Mouse (Mus musculus) C2C12 (cell line): ENCODE data around the gene Bmper. TPM values are rescaled to one million over a fixed set of nuclear protein-coding genes. Genes with fewer than 3 reads are reported as not detected.

Experiments
- H3K27me3 ChIP-seq: one replicate; pipeline ENCODE4 v1.6.1; 2011; ENCODE audit not compliant: control insufficient read depth, insufficient read depth, insufficient read length
- H3K36me3 ChIP-seq: one replicate; pipeline ENCODE4 v1.6.1; 2011; ENCODE audit not compliant: control insufficient read depth, insufficient read depth
- H3K4me3 ChIP-seq: one replicate; pipeline ENCODE4 v1.5.1; 2011; ENCODE audit warnings: mild to moderate bottlenecking, control low read depth; ENCODE audit not compliant: poor library complexity, insufficient read depth, severe bottlenecking
- H3K79me2 ChIP-seq: one replicate; pipeline ENCODE4 v1.6.1; 2011; ENCODE audit not compliant: control insufficient read depth, insufficient read depth
- H3K79me3 ChIP-seq: one replicate; pipeline ENCODE4 v1.6.1; 2011; ENCODE audit warnings: low read depth, control low read depth
- H3ac ChIP-seq: one replicate; pipeline ENCODE3; 2011; ENCODE audit warnings: low read depth; ENCODE audit not compliant: control insufficient read depth, insufficient read length
- CEBPB ChIP-seq: IDR thresholded peaks from one replicate; pipeline ENCODE4 v1.6.1; 2011; ENCODE audit warnings: low read depth, mild to moderate bottlenecking, control low read depth, moderate library complexity
- CTCF ChIP-seq: IDR thresholded peaks from one replicate; pipeline ENCODE4 v1.5.1; 2011; ENCODE audit not compliant: control insufficient read depth, insufficient read depth, insufficient read length
- FOSL1 ChIP-seq: IDR thresholded peaks from one replicate; pipeline ENCODE4 v1.8.0; 2011; ENCODE audit warnings: mild to moderate bottlenecking, low read length; ENCODE audit not compliant: poor library complexity, insufficient read depth, severe bottlenecking
- MAX ChIP-seq: IDR thresholded peaks from one replicate; pipeline ENCODE4 v1.6.1; 2011; ENCODE audit warnings: mild to moderate bottlenecking, control low read depth
- MYOD1 ChIP-seq: IDR thresholded peaks from one replicate; pipeline ENCODE4 v1.6.1; 2011; ENCODE audit warnings: low read depth; ENCODE audit not compliant: control insufficient read depth, insufficient read length
- MYOG ChIP-seq: IDR thresholded peaks from one replicate; pipeline ENCODE4 v1.6.1; 2011; ENCODE audit not compliant: control insufficient read depth, insufficient read length; ENCODE audit errors: extremely low read depth
- USF1 ChIP-seq: IDR thresholded peaks from one replicate; pipeline ENCODE4 v1.6.1; 2011; ENCODE audit warnings: low read depth, mild to moderate bottlenecking, control low read depth, moderate library complexity
- polyA plus RNA-seq: library from polyadenylated mRNA; unstranded; fragments of >200 nt; fragmentation: generic; extraction: Trizol; gene quantifications from one replicate; pipeline ENCODE4 v1.2.1, GENCODE M21; 2012; ENCODE audit warnings: missing spikeins

Bmper gene
- polyA plus RNA-seq, 1 experiment: 1.2 TPM

DNA sequence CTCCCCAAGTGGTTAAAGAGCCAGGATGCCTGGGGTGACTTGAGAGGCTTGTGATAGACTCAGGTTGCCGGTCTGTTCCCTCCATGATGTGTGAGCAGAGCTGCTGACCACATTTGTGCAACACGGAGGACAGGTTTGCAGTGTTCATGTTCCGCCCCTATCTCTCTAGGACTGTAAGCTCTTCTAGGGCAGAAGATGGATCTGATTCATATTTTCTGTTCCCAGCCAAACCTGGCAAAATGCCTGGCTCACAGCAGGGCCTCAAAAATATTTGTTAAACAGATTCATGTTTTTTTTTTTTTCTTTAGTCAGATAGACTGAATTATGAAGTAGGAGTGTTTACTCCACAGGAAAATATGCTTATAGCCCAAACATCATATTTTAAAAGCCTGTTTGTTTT is 20.0 kb downstream of the Bmper start:
- Histone ChIP-seq H3K79me3 (no peaks in the 10 kb centered on the region), H3K4me3 (no peak overlapping the region), H3K27me3 (no peaks in the 10 kb centered on the region), H3K79me2 (no peaks in the 10 kb centered on the region), H3K36me3 (no peaks in the 10 kb centered on the region), H3ac (no peak overlapping the region)
- TF ChIP-seq MYOD1 (no peak), USF1 (no peak), CTCF (no peak), FOSL1 (no peak), CEBPB (no peak), MYOG (no peak), MAX (no peak)

DNA sequence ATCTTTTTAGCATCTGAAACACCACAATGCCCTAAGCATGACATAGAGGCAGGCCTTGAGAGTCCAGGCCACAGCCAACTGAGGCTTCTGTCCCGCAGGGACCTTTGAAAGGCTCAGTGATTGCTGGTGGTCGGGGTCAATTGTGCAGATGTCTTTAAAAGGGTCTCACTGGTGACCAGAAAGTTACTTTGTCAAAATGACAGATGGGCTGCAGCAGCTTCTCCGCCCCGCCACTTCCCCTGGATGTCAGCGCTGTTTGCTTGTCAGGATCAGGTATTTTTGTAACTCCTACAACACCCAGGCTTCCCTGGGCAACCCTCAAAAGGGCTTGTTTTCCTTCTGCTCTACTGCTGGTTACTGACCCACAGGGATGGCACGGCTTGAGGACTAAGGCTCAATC is 21.0 kb downstream of the Bmper start:
- H3K79me3 ChIP-seq: no peaks in the 10 kb centered on the region
- H3K79me2 ChIP-seq: no peaks in the 10 kb centered on the region
- TF ChIP-seq CTCF (no peak), FOSL1 (no peak), USF1 (no peak), MYOD1 (no peak), CEBPB (no peak), MYOG (no peak), MAX (no peak)
- H3ac ChIP-seq: no peak overlapping the region
- no peak overlapping the region for H3K4me3 ChIP-seq
- no peaks in the 10 kb centered on the region for H3K36me3 ChIP-seq
- H3K27me3 ChIP-seq: no peaks in the 10 kb centered on the region

DNA sequence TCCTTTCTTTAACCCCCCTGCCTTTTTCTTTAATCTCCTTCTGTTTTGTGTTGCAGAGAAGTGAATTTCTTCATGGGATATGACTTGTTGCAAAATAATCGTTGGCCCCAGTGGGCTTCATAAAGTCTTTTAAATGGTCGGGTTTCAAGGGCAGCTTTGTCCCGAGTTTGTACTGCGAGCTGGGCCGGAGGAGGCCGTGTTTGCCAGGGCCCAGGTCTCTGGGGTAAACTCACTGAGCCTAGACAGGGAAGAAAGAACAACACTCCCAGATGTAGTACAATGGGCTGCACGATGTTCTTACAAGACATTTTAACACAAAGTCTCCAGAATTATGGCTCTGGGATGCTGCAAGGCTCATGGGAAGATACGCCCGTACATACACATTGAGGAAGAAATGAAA is 23.5 kb downstream of the Bmper start:
- Histone ChIP-seq H3K4me3 (no peak overlapping the region), H3K36me3 (no peaks in the 10 kb centered on the region), H3K27me3 (no peaks in the 10 kb centered on the region), H3ac (no peak overlapping the region), H3K79me2 (no peaks in the 10 kb centered on the region), H3K79me3 (no peaks in the 10 kb centered on the region)
- TF ChIP-seq CEBPB: no peak
- TF ChIP-seq MYOD1: no peak
- TF ChIP-seq MAX: no peak
- no peak for TF ChIP-seq MYOG
- TF ChIP-seq CTCF: no peak
- TF ChIP-seq USF1: no peak
- no peak for TF ChIP-seq FOSL1

DNA sequence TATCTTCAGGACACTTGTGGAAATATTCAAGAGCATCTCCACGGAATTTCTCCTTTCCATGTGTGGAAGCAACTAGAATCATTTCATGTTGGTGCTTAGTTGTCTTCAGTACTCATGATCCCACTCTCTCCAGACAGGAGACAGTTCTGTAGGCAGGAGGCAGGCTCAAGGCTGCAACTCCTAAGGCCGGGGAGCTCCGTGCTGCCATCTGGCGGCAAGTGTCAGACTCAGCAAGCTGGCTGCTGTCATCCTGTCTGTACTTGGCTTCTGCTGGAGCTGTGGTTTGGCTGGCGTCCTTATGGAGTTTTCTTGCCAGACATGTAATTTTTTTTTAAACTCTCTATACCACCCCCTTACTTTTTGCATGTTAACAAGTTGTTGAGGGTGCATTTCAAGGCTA is 27.1 kb downstream of the Bmper start:
- Histone ChIP-seq H3K36me3 (no peaks in the 10 kb centered on the region), H3K79me3 (no peaks in the 10 kb centered on the region), H3ac (no peak overlapping the region), H3K79me2 (no peaks in the 10 kb centered on the region), H3K4me3 (no peak overlapping the region), H3K27me3 (no peaks in the 10 kb centered on the region)
- no peak for TF ChIP-seq USF1
- TF ChIP-seq MAX: no peak
- no peak for TF ChIP-seq MYOG
- no peak for TF ChIP-seq MYOD1
- peak; percentile 95 for TF ChIP-seq CTCF
- no peak for TF ChIP-seq FOSL1
- no peak for TF ChIP-seq CEBPB

DNA sequence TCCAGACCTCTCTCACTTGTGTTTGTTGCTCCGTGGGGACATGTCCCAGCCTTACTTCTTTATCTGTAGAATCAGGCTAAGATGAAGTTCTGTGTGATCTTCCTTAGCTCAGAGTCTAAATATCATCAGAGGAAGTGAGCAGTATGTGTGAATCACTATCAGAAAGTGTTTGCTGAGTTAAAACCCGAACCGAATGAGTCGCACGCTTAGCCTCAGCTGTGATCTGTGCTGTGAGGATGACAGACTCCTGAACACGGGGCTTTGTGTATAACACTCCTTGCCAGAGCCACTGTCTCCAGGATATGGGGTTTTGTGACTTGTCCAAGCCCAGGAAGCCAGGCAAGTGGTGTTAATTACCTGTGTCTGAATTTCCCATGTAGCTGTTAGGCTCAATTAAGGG is 28.1 kb downstream of the Bmper start:
- H3K36me3 ChIP-seq: no peaks in the 10 kb centered on the region
- no peak for TF ChIP-seq MAX
- no peak for TF ChIP-seq MYOD1
- no peak for TF ChIP-seq CEBPB
- TF ChIP-seq MYOG: no peak
- TF ChIP-seq CTCF: no peak
- no peak for TF ChIP-seq FOSL1
- TF ChIP-seq USF1: no peak
- no peak overlapping the region for H3K4me3 ChIP-seq
- H3ac ChIP-seq: no peak overlapping the region
- no peaks in the 10 kb centered on the region for H3K79me2 ChIP-seq
- H3K79me3 ChIP-seq: no peaks in the 10 kb centered on the region
- H3K27me3 ChIP-seq: no peaks in the 10 kb centered on the region

DNA sequence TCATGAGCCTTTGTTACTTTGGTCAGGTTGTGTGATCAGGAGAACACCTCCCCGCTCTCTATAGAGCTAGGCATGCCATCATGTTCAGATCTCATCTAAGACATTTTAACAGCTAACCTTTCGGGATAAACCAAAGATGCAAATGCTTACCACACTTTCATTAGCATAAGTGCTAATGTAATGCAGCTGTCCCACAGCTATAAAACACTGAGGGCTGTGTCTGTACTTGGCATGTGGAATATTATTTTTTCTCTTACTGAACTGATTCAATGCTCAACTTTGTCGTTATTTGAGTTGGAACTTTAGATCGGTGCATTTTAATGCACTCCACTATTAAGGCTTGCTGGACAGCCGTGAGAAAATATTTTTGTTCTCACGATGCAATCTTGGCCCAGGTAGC is 30.7 kb downstream of the Bmper start:
- no peaks in the 10 kb centered on the region for H3K27me3 ChIP-seq
- no peak overlapping the region for H3ac ChIP-seq
- H3K36me3 ChIP-seq: no peaks in the 10 kb centered on the region
- H3K79me3 ChIP-seq: no peaks in the 10 kb centered on the region
- H3K79me2 ChIP-seq: no peaks in the 10 kb centered on the region
- TF ChIP-seq MYOG: no peak
- no peak overlapping the region for H3K4me3 ChIP-seq
